Mouse (Mus musculus): ENCODE results near the gene Zscan26.
A peak's percentile ranks its signal among the peaks of the same experiment; 100 is the strongest.
"Not testable (repeated sequence)": the region's sequence is repeated elsewhere in the genome, so short reads cannot be mapped to it uniquely, and the experiment has no call there.

Gene Zscan26

GRCm38 (mm10) chr13:21423301-21423700, 30.2 kb downstream of the Zscan26 start:
- DNase-seq (ENCODE audit: low spot score), result no peak

- DNase-seq (ENCODE audit: low spot score), result no peak
Measured at GRCm38 (mm10) chr13:21418865-21419264, 34.7 kb downstream of the Zscan26 start.

GRCm38 (mm10) chr13:21417298-21418010, 36.1 kb downstream of the Zscan26 start:
- no peak for DNase-seq (ENCODE audit: low spot score)

GRCm38 (mm10) chr13:21415750-21416149, 37.8 kb downstream of the Zscan26 start:
- no peak for DNase-seq (ENCODE audit: low spot score)

- DNase-seq (ENCODE audit: low spot score), result no peak
Measured at GRCm38 (mm10) chr13:21415266-21415665, 38.3 kb downstream of the Zscan26 start.

GRCm38 (mm10) chr13:21414231-21415212, 39.0 kb downstream of the Zscan26 start:
- DNase-seq (ENCODE audit: low spot score), result no peak

- no peak for DNase-seq (ENCODE audit: low spot score)
Measured at GRCm38 (mm10) chr13:21408805-21409459, 44.6 kb downstream of the Zscan26 start.

GRCm38 (mm10) chr13:21407969-21408804, 45.3 kb downstream of the Zscan26 start:
- DNase-seq (ENCODE audit: low spot score), result peak; percentile 78

- no peak for DNase-seq (ENCODE audit: low spot score)
Measured at GRCm38 (mm10) chr13:21407341-21407740, 46.2 kb downstream of the Zscan26 start.

GRCm38 (mm10) chr13:21402848-21403247, 50.7 kb downstream of the Zscan26 start:
- DNase-seq (ENCODE audit: low spot score), result no peak

GRCm38 (mm10) chr13:21402287-21402846, 51.2 kb downstream of the Zscan26 start, which contains the start of gene Zkscan3:
Gene Zkscan3 (minus strand): TSS chr13:21402755.
- peak; percentile 93 for DNase-seq (ENCODE audit: low spot score)

GRCm38 (mm10) chr13:21401636-21402286, 51.8 kb downstream of the Zscan26 start:
- DNase-seq (ENCODE audit: low spot score), result peak; percentile 11

GRCm38 (mm10) chr13:21401166-21401565, 52.4 kb downstream of the Zscan26 start:
- no peak for DNase-seq (ENCODE audit: low spot score)

- DNase-seq (ENCODE audit: low spot score), result no peak
Measured at GRCm38 (mm10) chr13:21397486-21397885, 56.0 kb downstream of the Zscan26 start.

- not testable (repeated sequence) for DNase-seq (ENCODE audit: low spot score)
Measured at GRCm38 (mm10) chr13:21396048-21396447, 57.5 kb downstream of the Zscan26 start.

GRCm38 (mm10) chr13:21395623-21396022, 57.9 kb downstream of the Zscan26 start:
- DNase-seq (ENCODE audit: low spot score), result no peak

GRCm38 (mm10) chr13:21395211-21395610, 58.3 kb downstream of the Zscan26 start:
- no peak for DNase-seq (ENCODE audit: low spot score)
